Mouse (Mus musculus): ENCODE measurements at regions not wholly inside any gene's neighbourhood (a gene's known extent, or its start where the extent isn't known, plus 50 kb on each side); places are given as distances from the start of the nearest gene placed in this dataset.

GRCm38 (mm10) chr15:61723696-61724095, 800.9 kb upstream of the A1bg start:
- Histone ChIP-seq H3K36me3 (no peaks in the 10 kb centered on the region), H3K4me2 (replicated peaks) (no peak overlapping the region), H3K4me1 (replicated peaks) (no peaks in the 10 kb centered on the region), H3K9me3 (no peaks in the 10 kb centered on the region), H3K9ac (no peak overlapping the region), H3K27me3 (replicated peaks) (no peaks in the 10 kb centered on the region), H3K27ac (no peak overlapping the region), H3K4me3 (replicated peaks) (no peak overlapping the region)
- no peak for ATAC-seq
- WGBS: 55% methylated on average over 1 of the region's 1 CpGs

GRCm38 (mm10) chr15:61718486-61718885, 795.7 kb upstream of the A1bg start:
- no peak overlapping the region for H3K4me2 ChIP-seq (replicated peaks)
- H3K36me3 ChIP-seq: no peaks in the 10 kb centered on the region
- peak; percentile 67; the same call in 1 of the 2 replicates for ATAC-seq
- no peaks in the 10 kb centered on the region for H3K4me1 ChIP-seq (replicated peaks)
- no peak overlapping the region for H3K4me3 ChIP-seq (replicated peaks)
- H3K27ac ChIP-seq: no peak overlapping the region
- no peaks in the 10 kb centered on the region for H3K27me3 ChIP-seq (replicated peaks)
- H3K9ac ChIP-seq: no peak overlapping the region
- H3K9me3 ChIP-seq: no peaks in the 10 kb centered on the region

GRCm38 (mm10) chr15:61717216-61717615, 794.4 kb upstream of the A1bg start:
- Histone ChIP-seq H3K27me3 (replicated peaks) (no peaks in the 10 kb centered on the region), H3K4me2 (replicated peaks) (no peak overlapping the region), H3K27ac (no peak overlapping the region), H3K4me1 (replicated peaks) (no peaks in the 10 kb centered on the region), H3K9me3 (no peaks in the 10 kb centered on the region), H3K9ac (no peak overlapping the region), H3K4me3 (replicated peaks) (no peak overlapping the region), H3K36me3 (no peaks in the 10 kb centered on the region)
- no peak for ATAC-seq
- 76% methylated on average over 1 of the region's 1 CpGs for WGBS

- WGBS: 72% methylated on average over 2 of the region's 2 CpGs
- Histone ChIP-seq H3K9me3 (no peaks in the 10 kb centered on the region), H3K27ac (no peak overlapping the region), H3K27me3 (replicated peaks) (no peaks in the 10 kb centered on the region), H3K4me3 (replicated peaks) (no peak overlapping the region), H3K9ac (no peak overlapping the region), H3K4me2 (replicated peaks) (no peak overlapping the region), H3K4me1 (replicated peaks) (no peaks in the 10 kb centered on the region), H3K36me3 (no peaks in the 10 kb centered on the region)
- ATAC-seq: no peak
Observed at GRCm38 (mm10) chr15:61713953-61714352, 791.1 kb upstream of the A1bg start.

- Histone ChIP-seq H3K27ac (no peak overlapping the region), H3K4me2 (replicated peaks) (no peak overlapping the region), H3K36me3 (no peaks in the 10 kb centered on the region), H3K9ac (no peak overlapping the region), H3K9me3 (no peaks in the 10 kb centered on the region), H3K4me1 (replicated peaks) (no peaks in the 10 kb centered on the region), H3K4me3 (replicated peaks) (no peak overlapping the region), H3K27me3 (replicated peaks) (no peaks in the 10 kb centered on the region)
- ATAC-seq: no peak
- 79% methylated on average over 4 of the region's 4 CpGs for WGBS
Observed at GRCm38 (mm10) chr15:61708928-61709327, 786.1 kb upstream of the A1bg start.

- no peaks in the 10 kb centered on the region for H3K27me3 ChIP-seq (replicated peaks)
- no peaks in the 10 kb centered on the region for H3K36me3 ChIP-seq
- H3K4me1 ChIP-seq (replicated peaks): no peaks in the 10 kb centered on the region
- no peak overlapping the region for H3K27ac ChIP-seq
- H3K9me3 ChIP-seq: no peaks in the 10 kb centered on the region
- no peak overlapping the region for H3K4me3 ChIP-seq (replicated peaks)
- 72% methylated on average over 6 of the region's 6 CpGs for WGBS
- ATAC-seq: no peak
- no peak overlapping the region for H3K4me2 ChIP-seq (replicated peaks)
- no peak overlapping the region for H3K9ac ChIP-seq
Observed at GRCm38 (mm10) chr15:61707952-61708351, 785.1 kb upstream of the A1bg start.

GRCm38 (mm10) chr15:61692679-61693078, 769.9 kb upstream of the A1bg start:
- no peak overlapping the region for H3K9ac ChIP-seq
- WGBS: 94% methylated on average over 1 of the region's 1 CpGs
- no peaks in the 10 kb centered on the region for H3K27me3 ChIP-seq (replicated peaks)
- H3K9me3 ChIP-seq: no peaks in the 10 kb centered on the region
- no peak overlapping the region for H3K4me2 ChIP-seq (replicated peaks)
- ATAC-seq: no peak
- H3K36me3 ChIP-seq: no peaks in the 10 kb centered on the region
- H3K4me3 ChIP-seq (replicated peaks): no peak overlapping the region
- H3K4me1 ChIP-seq (replicated peaks): no peaks in the 10 kb centered on the region
- H3K27ac ChIP-seq: no peak overlapping the region

GRCm38 (mm10) chr15:61690425-61690824, 767.6 kb upstream of the A1bg start:
- WGBS: 82% methylated on average over 13 of the region's 13 CpGs
- Histone ChIP-seq H3K27ac (no peak overlapping the region), H3K9ac (no peak overlapping the region), H3K36me3 (no peaks in the 10 kb centered on the region), H3K9me3 (no peaks in the 10 kb centered on the region), H3K4me1 (replicated peaks) (no peaks in the 10 kb centered on the region), H3K27me3 (replicated peaks) (no peaks in the 10 kb centered on the region), H3K4me2 (replicated peaks) (no peak overlapping the region), H3K4me3 (replicated peaks) (no peak overlapping the region)
- no peak for ATAC-seq

GRCm38 (mm10) chr15:61689776-61690397, 767.1 kb upstream of the A1bg start:
- Histone ChIP-seq H3K27ac (no peak overlapping the region), H3K36me3 (no peaks in the 10 kb centered on the region), H3K9ac (no peak overlapping the region), H3K4me2 (replicated peaks) (no peak overlapping the region), H3K4me1 (replicated peaks) (no peaks in the 10 kb centered on the region), H3K4me3 (replicated peaks) (no peak overlapping the region), H3K27me3 (replicated peaks) (no peaks in the 10 kb centered on the region), H3K9me3 (no peaks in the 10 kb centered on the region)
- 65% methylated on average over 12 of the region's 12 CpGs for WGBS
- no peak for ATAC-seq

- Histone ChIP-seq H3K36me3 (no peaks in the 10 kb centered on the region), H3K4me3 (replicated peaks) (no peak overlapping the region), H3K27ac (no peak overlapping the region), H3K9me3 (no peaks in the 10 kb centered on the region), H3K4me1 (replicated peaks) (no peaks in the 10 kb centered on the region), H3K27me3 (replicated peaks) (no peaks in the 10 kb centered on the region), H3K4me2 (replicated peaks) (no peak overlapping the region), H3K9ac (no peak overlapping the region)
- no peak for ATAC-seq
- 82% methylated on average over 4 of the region's 4 CpGs for WGBS
Observed at GRCm38 (mm10) chr15:61682968-61683367, 760.2 kb upstream of the A1bg start.

GRCm38 (mm10) chr15:61670556-61670955, 747.7 kb upstream of the A1bg start:
- Histone ChIP-seq H3K9ac (no peak overlapping the region), H3K4me1 (replicated peaks) (no peaks in the 10 kb centered on the region), H3K4me2 (replicated peaks) (no peak overlapping the region), H3K27ac (no peak overlapping the region), H3K9me3 (no peaks in the 10 kb centered on the region), H3K27me3 (replicated peaks) (no peaks in the 10 kb centered on the region), H3K36me3 (no peaks in the 10 kb centered on the region), H3K4me3 (replicated peaks) (no peak overlapping the region)
- ATAC-seq: no peak
- WGBS: 86% methylated on average over 5 of the region's 5 CpGs

GRCm38 (mm10) chr15:61660581-61660980, 737.8 kb upstream of the A1bg start:
- Histone ChIP-seq H3K4me1 (replicated peaks) (no peaks in the 10 kb centered on the region), H3K9ac (no peak overlapping the region), H3K4me3 (replicated peaks) (no peak overlapping the region), H3K36me3 (no peaks in the 10 kb centered on the region), H3K27ac (no peak overlapping the region), H3K27me3 (replicated peaks) (no peaks in the 10 kb centered on the region), H3K4me2 (replicated peaks) (no peak overlapping the region), H3K9me3 (no peaks in the 10 kb centered on the region)
- WGBS: 63% methylated on average over 3 of the region's 3 CpGs
- ATAC-seq: no peak

- no peak overlapping the region for H3K9ac ChIP-seq
- no peaks in the 10 kb centered on the region for H3K36me3 ChIP-seq
- H3K27me3 ChIP-seq (replicated peaks): no peaks in the 10 kb centered on the region
- H3K4me1 ChIP-seq (replicated peaks): no peaks in the 10 kb centered on the region
- H3K4me3 ChIP-seq (replicated peaks): no peak overlapping the region
- no peak overlapping the region for H3K4me2 ChIP-seq (replicated peaks)
- no peak for ATAC-seq
- no peaks in the 10 kb centered on the region for H3K9me3 ChIP-seq
- H3K27ac ChIP-seq: no peak overlapping the region
Observed at GRCm38 (mm10) chr15:61656951-61657350, 734.1 kb upstream of the A1bg start.
